Mouse (Mus musculus): ENCODE results near the gene Oosp1.

DNA sequence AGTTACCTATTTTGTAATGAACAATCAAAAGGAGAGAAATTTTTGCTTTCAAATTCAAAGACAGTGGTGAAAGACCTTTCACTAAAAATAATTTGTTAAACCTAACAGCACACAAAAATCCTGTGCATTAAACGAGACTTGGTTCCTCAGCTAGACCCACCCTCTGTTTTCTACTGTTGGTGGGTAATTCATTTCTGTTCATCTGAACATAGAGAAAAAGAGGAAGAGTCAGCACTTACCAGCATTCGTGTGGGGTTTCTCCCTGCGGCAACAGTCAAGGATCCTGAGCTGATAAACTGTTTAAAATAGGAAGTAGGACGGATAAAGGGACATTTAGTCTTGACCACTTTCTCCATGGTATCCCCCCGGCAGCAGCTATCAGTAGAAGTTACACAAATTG is 55.4 kb downstream of the Oosp1 start:
- TF ChIP-seq POLR2A (IDR thresholded peaks at IDR 0.05; ENCODE audit: borderline replicate concordance, extremely low read depth, insufficient read depth, insufficient read length, poor library complexity, severe bottlenecking) (no peak), CTCF (IDR thresholded peaks at IDR 0.05; ENCODE audit: borderline replicate concordance, extremely low read depth, insufficient read depth, insufficient read length) (no peak)

Measured in brain, embryonic 14.5 days (tissue).